Mouse (Mus musculus) left cerebral cortex, postnatal 25 days (tissue): ENCODE data around the gene Gm8232. TPM values are rescaled to one million over a fixed set of nuclear protein-coding genes. Genes with fewer than 3 reads are reported as not detected.
"Not testable (repeated sequence)": the region's sequence is repeated elsewhere in the genome, so short reads cannot be mapped to it uniquely, and the experiment has no call there.

Experiments used
- DNase-seq, 2 experiments: peaks; one replicate each; pipeline ENCODE4 v3.0.0; 2022; ENCODE audit warnings: low spot score in 2 of 2, mixed read lengths in 1 of 2
- intact Hi-C: fragments of 180-260 bp; cut with DNase I; formaldehyde crosslinking; loops from one replicate; pipeline ENCODE4 v1.15.1; 2025
- total RNA-seq, 2 experiments: library from RNA; stranded (reverse); gene quantifications; 2 replicates each; pipeline ENCODE4 v1.2.3; 2021

The Gm8232 gene
- total RNA-seq = not detected

DNA sequence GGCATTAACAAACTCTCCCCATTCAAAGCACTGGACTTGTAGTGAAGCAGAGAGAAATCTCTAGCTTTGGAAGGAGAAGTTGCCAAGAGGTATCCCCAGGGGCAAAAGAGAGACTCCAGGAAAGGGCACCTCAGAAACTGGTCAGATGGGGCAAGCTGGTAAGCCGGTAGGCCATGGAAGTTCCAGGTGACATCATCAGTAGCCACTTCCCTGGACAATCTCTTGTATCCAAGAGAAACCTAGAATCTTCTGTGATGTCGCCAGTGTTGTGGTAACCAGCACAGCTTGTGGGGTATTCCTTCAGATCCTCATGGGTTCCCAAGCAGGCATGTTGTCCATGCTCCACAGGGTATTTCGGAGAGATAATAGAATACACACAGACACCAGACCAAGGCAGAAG, at the start of gene Gm8232:
TSS of gene Gm8232 (plus strand) at position 301 of the 400 bp plus-strand sequence.
- intact Hi-C loops, DNase-seq: not testable (repeated sequence)

DNA sequence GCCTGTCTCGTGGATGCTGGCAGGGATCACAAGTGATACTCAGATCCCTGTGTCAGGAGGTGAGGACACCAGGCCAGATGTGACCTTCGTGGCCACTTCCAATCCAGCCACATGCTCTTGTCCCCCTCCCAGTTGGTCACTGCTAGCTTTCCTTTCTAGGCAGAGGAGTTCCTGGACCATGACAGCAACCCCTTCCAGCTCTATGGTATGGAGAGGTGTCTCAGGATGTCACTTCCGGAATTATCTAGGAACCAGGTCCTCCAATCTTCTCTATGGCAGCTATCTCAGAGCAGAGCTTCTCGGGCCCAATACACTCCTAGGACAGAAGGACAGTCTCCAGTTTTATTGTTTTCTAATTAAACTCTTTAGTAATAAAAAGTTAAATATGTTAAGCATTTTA, 49.2 kb upstream of the Gm8232 start:
- DNase-seq, intact Hi-C loops: not testable (repeated sequence)

DNA sequence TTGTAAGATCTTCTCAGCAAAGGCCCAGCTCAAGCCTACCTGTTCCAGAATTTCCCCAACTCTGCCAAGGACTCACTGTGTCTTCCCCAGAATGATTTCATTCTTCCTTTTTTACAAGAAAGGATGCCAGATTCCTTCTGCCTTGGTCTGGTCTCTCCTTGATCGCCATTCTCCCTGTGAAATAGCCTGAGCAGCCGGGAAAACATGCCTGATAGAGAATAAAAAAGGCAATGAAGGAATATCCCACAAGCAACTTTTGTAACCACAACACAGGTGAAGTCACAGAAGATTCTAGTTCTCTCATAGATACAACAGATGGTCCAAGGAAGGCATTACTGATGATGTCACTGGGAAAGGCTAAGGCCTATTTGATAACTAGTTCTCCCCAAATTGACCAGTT, 22.8 kb upstream of the Gm8232 start, which contains the start of gene Gm3371:
TSS of gene Gm3371 (minus strand) at position 101 of the 400 bp plus-strand sequence.
- intact Hi-C loops, DNase-seq: not testable (repeated sequence)

Other genes with a start within 250 kb of the Gm8232 start
- gene Gm8212, start 236.0 kb upstream of the Gm8232 start, total RNA-seq = not detected
- under 1 TPM; 0.30 to 0.50 TPM for gene 4930503E14Rik, start 220.4 kb upstream of the Gm8232 start, total RNA-seq
- not detected for gene Gm8220, start 148.1 kb upstream of the Gm8232 start, total RNA-seq
- gene Gm5930, start 95.1 kb upstream of the Gm8232 start, total RNA-seq = not detected
- not detected for gene Gm8229, start 68.3 kb upstream of the Gm8232 start, total RNA-seq
- gene Gm3371, start 22.9 kb upstream of the Gm8232 start, total RNA-seq = not detected
- not detected for gene BC061237, start 58.8 kb downstream of the Gm8232 start, total RNA-seq
- not detected for gene Gm17093, start 84.6 kb downstream of the Gm8232 start, total RNA-seq
- gene Gm8247, start 149.5 kb downstream of the Gm8232 start, total RNA-seq = not detected
- gene Gm5624, start 194.3 kb downstream of the Gm8232 start, total RNA-seq = not detected